Mouse (Mus musculus) hematopoietic stem cell, adult 5-6 weeks (primary cell): ENCODE measurements around the gene Des. TPM values are rescaled to one million over a fixed set of nuclear protein-coding genes. Genes with fewer than 3 reads are reported as not detected.

Experiments
- ATAC-seq, 2 experiments: fragments of 125-278 bp in 1 of 2; replicated peaks in 1 of 2; 2 replicates each; pipeline ENCODE4 v1.8.0; 2016 to 2017; ENCODE audit warnings: inconsistent platforms in 2 of 2, mild to moderate bottlenecking in 2 of 2, moderate number of reproducible peaks in 2 of 2, low read depth in 1 of 2, moderate TSS enrichment in 1 of 2; ENCODE audit not compliant: low FRiP score in 2 of 2, poor library complexity in 2 of 2, severe bottlenecking in 2 of 2, insufficient read depth in 1 of 2, low TSS enrichment in 1 of 2
- total RNA-seq: library from RNA; stranded (forward); fragments of 172-1452, 232-1000 nt; gene quantifications from 2 replicates; pipeline ENCODE4 v1.2.3, GENCODE M21; 2017

The Des gene
- total RNA-seq, result not detected in 2 replicates

- ATAC-seq, result no peak; a peak in 1 of 4 replicates
Measured at GRCm38 (mm10) chr1:75360112-75361031, at the start of gene Des. Gene Des (plus strand): TSS chr1:75360329.

GRCm38 (mm10) chr1:75311694-75312093 lies 48.4 kb upstream of the Des start:
- ATAC-seq, result no peak

- no peak for ATAC-seq
Measured at GRCm38 (mm10) chr1:75315011-75315410, 45.1 kb upstream of the Des start.

GRCm38 (mm10) chr1:75315456-75316365 lies 44.4 kb upstream of the Des start:
- ATAC-seq, result no peak

GRCm38 (mm10) chr1:75316861-75317240 lies 43.3 kb upstream of the Des start:
- peak in 1 of 2 experiments; percentile 28; a peak in 2 of 4 replicates for ATAC-seq

GRCm38 (mm10) chr1:75317241-75318201 lies 42.6 kb upstream of the Des start, which contains the start of gene Dnpep:
Gene Dnpep (minus strand): TSS chr1:75317990.
- peak; percentile 89 for ATAC-seq

- ATAC-seq, result no peak
Measured at GRCm38 (mm10) chr1:75318301-75318700, 41.8 kb upstream of the Des start.

- ATAC-seq, result no peak
Measured at GRCm38 (mm10) chr1:75318736-75319135, 41.4 kb upstream of the Des start.

- ATAC-seq, result no peak
Measured at GRCm38 (mm10) chr1:75319166-75319565, 41.0 kb upstream of the Des start.

- ATAC-seq, result no peak
Measured at GRCm38 (mm10) chr1:75327461-75327860, 32.7 kb upstream of the Des start.

GRCm38 (mm10) chr1:75331271-75331670 lies 28.9 kb upstream of the Des start:
- ATAC-seq, result no peak

- ATAC-seq, result no peak
Measured at GRCm38 (mm10) chr1:75336461-75336860, 23.7 kb upstream of the Des start.

- ATAC-seq, result no peak
Measured at GRCm38 (mm10) chr1:75337097-75337496, 23.0 kb upstream of the Des start.

- ATAC-seq, result no peak
Measured at GRCm38 (mm10) chr1:75338091-75338694, 21.9 kb upstream of the Des start.

GRCm38 (mm10) chr1:75339337-75339736 lies 20.8 kb upstream of the Des start:
- ATAC-seq, result no peak

GRCm38 (mm10) chr1:75340519-75340918 lies 19.6 kb upstream of the Des start:
- ATAC-seq, result no peak
